Mouse (Mus musculus) thymus, adult 2 months (tissue): ENCODE data around the gene Rnase11.

ENCODE experiments used
- CTCF ChIP-seq: fragments of 200-500 bp; IDR thresholded peaks from 2 replicates; pipeline ENCODE4 v1.5.1; 2012; ENCODE audit warnings: mild to moderate bottlenecking, control low read depth, low read length, moderate library complexity, borderline replicate concordance; ENCODE audit not compliant: control insufficient read depth, poor library complexity, insufficient read depth; ENCODE audit errors: extremely low read depth
- POLR2A ChIP-seq: fragments of 200-500 bp; IDR thresholded peaks from 2 replicates; pipeline ENCODE4 v1.6.1; 2012; ENCODE audit warnings: mild to moderate bottlenecking, low read length, control low read depth, moderate library complexity; ENCODE audit not compliant: control insufficient read depth, poor library complexity, insufficient read depth; ENCODE audit errors: extremely low read depth

GRCm38 (mm10) chr14:51094096-51094875 is 44.3 kb upstream of the Rnase11 start:
- no peak for TF ChIP-seq CTCF
- no peak for TF ChIP-seq POLR2A
